15 mouse cellular contexts compared by ENCODE assay signal in genomic region chr7:75600360-75601075, GRCm38 (mm10).
DNase-seq lines count a peak whose midpoint lies in the region; ATAC-seq lines count a peak whose summit lies in the region.
"Had no signal": no experiment of that assay in that cellular context is flagged by ENCODE, and none has a peak within 500 bp of the region (broad histone marks: within the 10 kb centered on the region; RNA-seq: fewer than 3 reads in every experiment).

No protein-coding gene starts in this region.

- ATAC-seq in common myeloid progenitor, adult 5-6 weeks (replicated peaks; ENCODE audit: low read depth, poor library complexity, severe bottlenecking) = 0 out of 2 replicates have a peak, but pooled peaks have one; percentile 26
- ATAC-seq: forebrain, embryonic 14.5 days had no signal

- peak; percentile 80 for DNase-seq in thymus, postnatal 0 days (ENCODE audit: low spot score)
- no peak for DNase-seq in thymus, postnatal 4 days
- peak; percentile 26 to 40 for DNase-seq in natural killer cell, adult 2 months (ENCODE audit: low spot score in 2 of 2)
- DNase-seq in adrenal gland, postnatal 10 days = no peak
- DNase-seq in right cerebral cortex, postnatal 14 days = no peak
- no peak for DNase-seq in testis, postnatal 14 days (ENCODE audit: low spot score)
- DNase-seq: B cell, adult 2 months; cerebellum, adult 9-10 months; gastrocnemius, postnatal 10 days; kidney, adult 9 months; kidney, postnatal 36 days; lung, adult 2 months; spleen, adult 18-20 months had no signal

Comparison
In these comparisons a context has a peak if more than half of its experiments do, and no peak if none do; other contexts are left out.
1. DNase-seq: peak in thymus, postnatal 0 days (single experiment) and natural killer cell, adult 2 months (2 of 2); none in thymus, postnatal 4 days (single experiment), adrenal gland, postnatal 10 days (single experiment), right cerebral cortex, postnatal 14 days (single experiment) and testis, postnatal 14 days (single experiment).